Mouse (Mus musculus) brain, embryonic 18.5 days (tissue): ENCODE results near the gene Rps23.

Source experiments
- DNase-seq: peaks from one replicate; pipeline ENCODE4 v3.0.0-alpha.2; 2012; ENCODE audit warnings: low read depth, low spot score

Rps23 gene

DNA sequence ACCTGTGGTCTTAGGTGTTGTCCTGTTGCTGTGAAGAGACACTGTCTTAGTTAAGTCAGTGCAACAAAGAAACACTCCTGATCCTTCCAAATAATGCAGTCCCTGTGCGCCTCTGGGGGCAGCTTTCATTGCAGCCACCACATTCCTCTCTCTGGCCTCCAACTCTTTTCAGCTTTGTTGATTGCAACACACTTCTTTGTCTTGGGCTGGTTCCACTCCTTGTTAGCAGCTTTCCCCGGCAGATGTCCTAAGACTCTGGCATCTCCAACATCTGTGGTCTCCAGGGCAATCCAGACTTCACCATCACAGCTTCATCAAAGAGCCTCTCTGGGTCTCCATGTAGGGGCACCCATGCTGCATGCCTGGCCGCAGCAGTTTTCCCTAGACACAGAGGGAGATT, 10.5 kb downstream of the Rps23 start:
- no peak for DNase-seq

DNA sequence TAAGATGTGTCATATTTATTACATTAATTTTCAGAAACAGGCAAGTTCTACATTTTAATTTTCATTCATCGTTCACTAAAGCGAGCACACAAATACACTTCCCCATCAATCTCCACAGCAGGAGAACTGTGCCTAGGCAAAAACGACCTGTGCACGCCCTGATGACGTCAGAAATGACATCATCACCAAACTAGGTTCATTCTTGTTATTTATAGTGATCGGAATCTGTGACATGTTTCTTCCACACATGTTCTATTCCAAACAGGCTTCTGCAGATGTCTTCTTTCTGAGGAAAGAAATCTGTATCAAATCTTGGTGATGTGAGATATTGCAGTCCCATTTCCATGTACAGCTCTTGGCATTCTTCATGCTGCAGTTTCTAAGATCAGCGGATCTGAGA, 13.1 kb downstream of the Rps23 start:
- no peak for DNase-seq

DNA sequence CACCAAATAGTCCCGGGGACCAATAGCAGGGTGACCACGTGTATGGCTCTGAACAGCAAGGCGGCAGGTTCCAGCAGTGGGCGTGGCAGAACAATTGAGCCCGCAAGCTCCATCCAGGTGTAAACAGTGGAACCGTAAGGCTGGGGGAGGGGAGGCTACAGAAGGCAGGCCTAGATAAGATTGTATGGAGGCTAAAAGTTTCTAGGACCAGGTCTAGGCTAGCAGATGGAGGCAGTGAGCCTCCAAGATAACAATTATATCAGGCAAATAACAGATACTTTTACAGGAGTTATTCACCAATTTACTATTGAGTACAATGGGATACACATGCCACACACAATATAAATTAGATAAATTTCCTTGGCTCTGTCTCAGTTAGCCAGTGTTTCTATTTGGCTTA, 16.4 kb downstream of the Rps23 start:
- no peak for DNase-seq

DNA sequence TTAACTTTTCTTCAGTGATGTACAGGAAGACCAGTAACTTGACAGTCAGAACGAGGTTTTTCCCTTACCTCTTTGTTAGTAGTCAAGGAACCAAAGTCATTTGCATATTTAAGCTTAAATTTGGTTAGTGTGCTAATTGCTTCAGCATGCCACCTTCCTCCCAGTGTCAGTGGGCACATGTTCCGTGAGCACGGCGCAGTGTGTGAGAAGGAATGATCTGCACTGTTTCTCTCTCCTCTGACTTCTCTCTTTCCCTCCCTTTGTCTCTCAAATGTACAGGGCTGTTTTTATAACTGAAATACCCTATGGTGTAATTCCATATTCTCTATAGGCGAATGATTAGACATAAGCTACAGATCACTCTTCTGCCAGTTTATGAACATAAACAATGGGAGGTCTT, 16.8 kb downstream of the Rps23 start:
- no peak for DNase-seq

DNA sequence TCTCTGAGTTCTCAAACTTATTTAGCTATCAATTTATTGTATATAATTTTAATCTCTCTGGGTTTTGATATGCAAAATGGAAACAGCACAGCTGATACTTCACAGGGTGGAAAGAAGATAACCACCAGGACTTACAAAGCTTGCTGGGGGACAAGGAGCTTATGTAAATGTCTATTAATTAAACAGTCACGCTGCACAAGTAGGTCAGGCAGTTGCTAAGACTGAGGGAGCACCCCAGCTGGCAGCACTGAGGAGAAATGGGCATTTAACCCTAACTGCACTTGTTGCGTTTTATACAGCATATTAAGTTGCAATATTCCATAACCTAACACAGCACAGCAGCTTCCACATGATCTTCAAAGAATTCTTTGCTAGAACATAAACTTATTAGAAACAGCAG, 36.1 kb downstream of the Rps23 start:
- DNase-seq, result no peak

DNA sequence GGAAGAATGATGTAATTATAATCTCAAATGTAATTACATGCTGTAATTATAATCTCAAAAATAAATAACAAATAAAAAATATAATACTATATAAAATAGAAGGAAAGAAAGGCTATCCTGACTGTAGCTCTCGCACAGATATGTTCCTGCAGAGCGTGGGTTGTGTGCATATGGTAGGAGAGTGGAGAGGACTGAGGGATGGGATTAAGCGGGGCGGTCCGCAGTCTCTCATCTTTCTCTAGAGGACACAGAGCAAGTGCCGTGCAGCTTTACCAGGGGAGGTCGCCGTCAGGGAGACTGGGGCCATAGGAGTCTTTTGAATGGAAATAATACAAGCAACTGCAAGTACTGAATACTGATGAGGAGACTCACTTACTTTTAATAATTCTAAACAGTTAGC, 37.8 kb downstream of the Rps23 start:
- no peak for DNase-seq

DNA sequence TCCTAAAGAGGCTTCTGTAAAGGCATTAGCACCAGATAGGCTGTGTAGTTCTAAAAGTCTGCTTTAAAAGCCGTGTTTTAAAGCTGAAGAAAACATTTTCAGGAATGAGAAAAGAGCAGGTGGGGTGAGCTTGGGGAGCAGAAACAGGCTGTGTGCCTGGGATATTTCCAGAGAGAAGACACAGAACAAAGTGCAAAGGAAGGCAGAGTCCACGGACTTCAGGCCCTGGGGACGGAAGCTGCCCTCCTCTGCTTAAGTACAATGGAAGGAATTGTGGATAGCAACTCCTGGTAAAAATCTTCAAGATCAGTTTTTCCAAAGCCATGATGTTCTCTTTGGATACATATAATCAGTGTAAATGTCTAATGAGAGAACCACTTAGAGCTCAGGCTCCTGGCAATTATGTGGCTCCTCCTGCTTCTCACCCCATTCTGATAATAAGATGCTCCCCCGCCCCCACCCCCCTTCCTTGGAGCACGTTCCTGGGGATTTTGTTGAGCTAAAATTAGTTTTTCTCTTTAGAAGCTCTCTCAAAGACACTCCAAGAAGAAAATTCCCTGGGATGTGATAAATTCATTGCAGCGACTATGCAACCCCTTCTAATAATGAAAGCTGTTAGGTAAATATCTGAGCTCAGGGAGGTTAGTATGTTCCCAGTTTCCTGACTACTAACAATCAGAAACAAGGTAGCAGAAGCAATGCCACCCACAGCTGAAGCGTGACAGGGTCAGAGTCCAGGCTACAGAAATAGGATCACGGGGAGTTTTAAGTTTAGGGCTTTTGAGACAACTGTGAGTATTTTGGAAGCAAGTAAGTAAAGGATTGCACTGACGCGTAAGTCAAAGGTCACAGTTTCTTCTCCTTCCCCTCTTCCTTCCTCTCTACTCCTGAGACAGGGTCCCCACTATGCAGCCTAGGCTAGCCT, 40.3 kb downstream of the Rps23 start:
- no peak for DNase-seq

DNA sequence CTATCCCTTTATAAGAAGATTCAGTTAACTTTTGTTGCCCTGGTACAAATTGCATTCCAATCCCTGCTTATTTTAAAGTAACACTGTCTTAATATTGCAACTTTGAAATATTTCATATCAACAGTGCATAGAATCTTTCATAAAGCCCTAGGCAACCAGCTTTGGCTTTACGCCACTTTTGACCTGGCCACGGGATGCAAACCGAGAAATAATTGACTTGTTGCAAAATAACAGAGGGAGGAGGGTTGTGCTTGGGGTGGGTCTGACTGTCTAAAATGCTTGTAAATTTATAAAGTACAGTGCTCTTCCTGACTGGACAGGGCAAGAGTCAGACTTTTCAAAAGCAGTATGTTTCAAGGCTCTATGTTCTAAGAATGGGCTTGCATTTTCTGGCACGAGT, 41.8 kb downstream of the Rps23 start:
- no peak for DNase-seq

DNA sequence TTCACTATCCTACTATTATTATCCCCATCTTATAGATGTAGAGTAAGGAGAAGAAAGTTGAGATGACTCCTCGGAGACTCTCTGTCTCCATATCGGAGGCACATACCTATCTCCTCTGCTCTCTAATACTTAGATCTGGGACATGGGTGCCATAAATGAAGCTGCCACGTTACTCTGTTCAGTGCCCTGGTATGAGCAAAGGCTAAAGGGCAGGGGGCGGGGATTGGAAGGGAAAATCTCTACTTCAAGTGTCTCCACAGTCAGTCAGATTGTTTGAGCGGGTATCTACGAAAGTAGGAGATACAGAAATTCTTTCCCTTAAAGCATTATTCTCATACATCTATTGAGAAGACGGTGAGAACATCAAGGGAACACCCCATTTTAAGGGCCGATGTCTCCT, 43.2 kb downstream of the Rps23 start:
- DNase-seq, result no peak

DNA sequence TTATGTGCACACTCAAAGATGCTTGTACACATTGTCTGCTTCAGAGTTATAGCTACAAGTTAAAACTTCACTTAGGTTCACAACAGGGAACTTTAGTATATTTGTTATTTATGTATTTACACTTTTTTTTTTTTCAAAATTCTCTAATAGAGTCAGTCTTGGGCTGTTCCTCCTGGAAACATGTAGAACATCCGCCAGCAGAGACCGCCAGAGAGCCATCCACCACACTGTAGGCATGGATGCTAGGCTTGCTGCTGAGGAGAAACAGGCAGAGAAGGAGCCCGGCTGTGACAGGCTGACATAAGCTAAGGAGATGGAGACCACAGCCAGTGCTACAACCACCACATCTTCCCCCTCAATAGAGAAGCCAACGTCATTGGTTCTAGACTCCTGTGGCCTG, 44.7 kb downstream of the Rps23 start:
- peak; percentile 43 for DNase-seq

DNA sequence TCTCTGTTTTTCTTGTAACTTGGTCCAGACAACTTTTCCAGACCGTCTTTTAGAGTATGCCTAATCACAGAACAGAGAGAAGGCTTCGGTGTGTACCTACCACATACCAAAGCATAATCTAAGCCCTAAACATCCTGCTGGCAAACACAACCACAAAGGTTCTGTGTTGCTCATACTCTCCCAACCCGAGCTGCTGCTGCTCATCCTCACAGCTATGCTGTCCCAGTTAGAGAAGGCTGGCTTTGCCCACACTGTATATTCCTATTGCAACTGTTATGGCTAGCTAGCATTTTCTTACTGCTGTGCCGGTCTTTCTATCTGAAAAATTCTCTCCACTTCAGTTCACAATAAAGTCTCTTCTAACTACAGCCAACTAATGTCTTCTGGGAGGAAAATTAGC, 46.2 kb downstream of the Rps23 start:
- DNase-seq, result no peak

DNA sequence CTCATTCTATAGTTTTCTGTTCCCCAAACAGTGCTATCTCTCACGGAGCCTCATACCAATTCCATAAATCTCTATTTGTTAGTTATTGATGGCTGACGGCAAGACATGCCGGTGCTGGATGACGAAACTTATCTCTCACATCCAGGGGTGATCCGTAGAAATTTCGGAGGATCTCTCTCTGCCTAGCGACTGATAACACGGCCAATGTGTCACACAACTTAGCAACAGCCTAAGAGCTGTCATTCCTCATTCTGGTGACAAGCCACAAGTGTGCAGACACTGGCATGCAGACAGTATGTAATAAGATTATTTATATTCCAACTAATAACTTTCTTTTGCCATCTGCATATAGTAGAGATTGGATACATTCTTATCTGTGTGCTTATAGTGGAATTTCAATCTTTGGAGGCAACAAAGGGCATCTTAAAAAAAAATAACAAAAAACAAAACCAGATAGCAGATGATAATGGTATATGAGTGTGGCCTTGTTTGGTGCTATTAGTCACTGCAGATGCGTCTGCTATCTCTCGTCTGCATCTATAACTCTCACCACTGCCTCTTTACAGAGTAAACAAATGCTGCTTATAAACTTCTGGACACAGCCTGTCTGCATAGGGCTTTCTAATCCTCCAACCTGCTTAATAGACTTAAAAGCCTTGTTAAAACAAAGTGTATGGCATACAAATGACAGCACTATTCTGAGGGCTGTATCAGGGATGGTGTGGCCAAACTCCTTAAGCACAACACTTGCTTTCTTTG, 47.7 kb downstream of the Rps23 start:
- no peak for DNase-seq

DNA sequence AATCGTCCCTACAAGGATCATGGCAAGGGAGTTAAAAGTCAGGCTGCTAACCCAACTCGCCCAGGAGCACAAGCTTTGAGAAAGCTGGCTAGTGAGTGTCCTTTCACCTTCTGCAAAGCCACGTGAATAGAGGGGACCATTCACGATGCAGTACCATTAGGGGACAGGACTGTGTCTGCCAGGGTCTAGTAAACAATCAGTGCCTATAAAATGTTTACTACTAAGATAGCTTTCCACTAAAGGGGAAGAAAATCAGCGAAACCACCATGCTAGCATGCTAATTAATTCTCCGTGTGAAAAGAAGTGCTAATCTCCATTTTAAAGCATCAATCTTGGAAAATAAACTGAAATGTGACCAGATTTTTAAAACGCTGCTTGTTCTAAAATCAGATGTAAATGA, 50.7 kb downstream of the Rps23 start:
- DNase-seq, result peak; percentile 28
